Mouse (Mus musculus): ENCODE results near the gene Eml3.

- no peak for TF ChIP-seq POLR2A (IDR thresholded peaks at IDR 0.05; ENCODE audit: insufficient read depth, low read depth, low read length)
- TF ChIP-seq CTCF (IDR thresholded peaks at IDR 0.05; ENCODE audit: insufficient read depth, low read depth, low read length): no peak
Measured at GRCm38 (mm10) chr19:8944750-8945149, 15.4 kb downstream of the Eml3 start.

All from olfactory bulb, adult 2 months (tissue).